Mouse (Mus musculus) right cerebral cortex, adult 18-20 months (tissue): ENCODE data around the gene Eps15.
"Not testable (repeated sequence)": the region's sequence is repeated elsewhere in the genome, so short reads cannot be mapped to it uniquely, and the experiment has no call there.

Experiments used
- DNase-seq: peaks from one replicate; pipeline ENCODE4 v3.0.0; 2022; ENCODE audit warnings: mixed read lengths

Eps15 gene

DNA sequence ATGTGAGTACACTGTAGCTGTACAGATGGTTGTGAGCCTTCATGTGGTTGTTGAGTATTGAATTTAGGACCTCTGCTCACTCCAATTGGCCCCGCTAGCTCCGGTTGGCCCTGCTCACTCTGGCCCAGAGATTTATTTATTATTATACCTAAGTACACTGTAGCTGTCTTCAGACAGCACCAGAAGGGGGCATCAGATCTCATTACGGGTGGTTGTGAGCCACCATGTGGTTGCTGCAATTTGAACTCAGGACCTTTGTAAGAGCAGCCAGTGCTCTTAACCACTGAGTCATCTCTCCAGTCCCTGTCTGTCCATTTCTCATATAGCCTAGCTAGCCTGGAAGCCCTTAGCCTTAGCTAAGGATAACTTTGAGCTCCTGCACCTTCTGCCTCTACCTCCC, 124.8 kb downstream of the Eps15 start:
- DNase-seq: not testable (repeated sequence)

DNA sequence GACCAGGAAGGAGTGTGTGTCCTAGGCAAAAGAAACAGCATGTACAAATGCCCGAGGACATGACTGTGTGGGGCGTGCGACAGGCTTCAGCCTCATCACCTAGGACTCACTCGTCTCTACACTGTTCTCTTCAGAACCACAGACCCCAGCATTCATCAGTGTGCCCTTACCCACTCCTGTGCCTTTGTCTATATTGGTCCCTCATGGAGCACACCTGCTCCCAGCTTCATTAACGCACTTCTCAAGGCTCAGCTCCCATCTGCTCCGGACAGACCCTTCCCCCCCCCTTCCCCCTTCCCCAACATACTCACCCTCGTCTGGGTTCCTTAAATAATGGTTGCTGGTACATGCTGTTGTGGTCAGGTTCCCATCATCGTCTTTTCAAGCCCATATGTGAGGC, 125.3 kb downstream of the Eps15 start:
- no peak for DNase-seq

DNA sequence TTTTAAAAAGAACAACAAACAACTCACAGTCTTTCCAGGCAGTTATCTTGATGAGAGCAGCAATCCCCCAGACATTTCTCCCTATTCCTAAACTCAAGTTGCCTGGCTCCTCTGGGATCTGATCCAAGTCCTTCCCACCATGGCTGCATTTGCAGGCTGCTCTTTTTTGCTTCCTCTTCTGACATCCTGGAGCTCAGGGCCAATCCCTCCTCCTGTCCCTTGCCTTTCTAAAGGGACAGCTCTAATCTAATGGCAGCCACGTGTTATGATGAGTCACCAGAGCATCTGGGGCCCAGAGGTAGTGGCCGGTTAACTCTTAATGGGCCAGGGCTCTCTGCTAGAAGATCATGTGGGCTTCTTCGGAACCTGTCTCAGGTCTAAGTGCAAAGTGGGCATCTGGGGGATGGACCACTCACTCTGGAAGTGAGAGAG, 126.0 kb downstream of the Eps15 start:
- DNase-seq: peak; percentile 68

DNA sequence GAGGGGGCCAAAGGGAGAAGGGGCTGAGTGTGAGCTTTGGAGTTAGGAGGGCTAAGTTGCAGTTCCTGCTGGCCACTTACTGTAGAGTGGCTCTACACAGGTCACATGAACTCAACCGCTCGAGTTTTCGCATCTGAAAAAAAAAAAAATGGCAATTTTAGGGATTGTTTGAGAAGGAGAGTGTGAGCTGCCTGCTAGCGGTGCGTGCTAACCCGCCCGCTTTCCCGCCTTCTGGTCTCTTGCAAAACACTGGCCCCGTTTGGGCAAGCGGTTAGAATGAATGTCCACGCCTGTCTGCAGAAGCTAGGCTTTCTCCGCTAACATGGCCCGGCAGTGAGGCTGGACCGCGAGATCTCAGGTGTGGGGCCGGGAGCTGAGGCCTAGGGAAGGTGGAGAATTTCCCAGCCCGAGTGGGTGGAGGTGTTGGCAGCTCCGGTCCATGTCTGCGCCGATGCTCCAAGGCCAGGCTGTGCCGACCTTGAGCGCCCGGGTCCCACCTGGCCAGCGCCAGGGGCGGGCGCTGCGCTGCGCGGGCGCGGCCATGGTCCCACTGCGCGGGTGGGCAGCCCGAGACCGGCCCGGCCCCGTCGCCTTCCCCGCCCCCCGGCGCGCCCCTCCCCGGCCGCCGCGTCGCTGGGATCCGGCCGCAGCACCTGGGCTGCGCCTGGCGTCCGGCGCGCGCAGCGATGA, 126.6 kb downstream of the Eps15 start, which contains the start of gene Ttc39a:
Gene Ttc39a (plus strand): TSS at position 138 of the 690 bp plus-strand sequence.
- peak; percentile 19 for DNase-seq

DNA sequence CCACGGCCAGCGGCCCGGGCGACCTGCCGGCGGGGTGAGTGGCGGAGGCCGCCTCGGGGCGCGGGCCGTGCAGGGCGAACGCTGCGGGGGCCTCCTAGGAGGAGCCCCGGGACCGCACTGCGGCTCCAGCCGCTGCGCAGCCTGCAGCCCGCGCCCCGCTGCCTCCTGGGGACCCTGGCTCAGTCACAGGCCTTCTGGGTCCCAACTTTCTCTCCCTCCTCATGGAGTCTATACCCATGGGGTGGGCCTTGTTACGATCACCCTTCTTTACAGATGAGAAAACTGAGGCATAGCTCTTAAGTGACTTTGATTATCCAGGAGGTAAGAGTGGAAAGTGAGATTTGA, 127.1 kb downstream of the Eps15 start:
- no peak for DNase-seq

DNA sequence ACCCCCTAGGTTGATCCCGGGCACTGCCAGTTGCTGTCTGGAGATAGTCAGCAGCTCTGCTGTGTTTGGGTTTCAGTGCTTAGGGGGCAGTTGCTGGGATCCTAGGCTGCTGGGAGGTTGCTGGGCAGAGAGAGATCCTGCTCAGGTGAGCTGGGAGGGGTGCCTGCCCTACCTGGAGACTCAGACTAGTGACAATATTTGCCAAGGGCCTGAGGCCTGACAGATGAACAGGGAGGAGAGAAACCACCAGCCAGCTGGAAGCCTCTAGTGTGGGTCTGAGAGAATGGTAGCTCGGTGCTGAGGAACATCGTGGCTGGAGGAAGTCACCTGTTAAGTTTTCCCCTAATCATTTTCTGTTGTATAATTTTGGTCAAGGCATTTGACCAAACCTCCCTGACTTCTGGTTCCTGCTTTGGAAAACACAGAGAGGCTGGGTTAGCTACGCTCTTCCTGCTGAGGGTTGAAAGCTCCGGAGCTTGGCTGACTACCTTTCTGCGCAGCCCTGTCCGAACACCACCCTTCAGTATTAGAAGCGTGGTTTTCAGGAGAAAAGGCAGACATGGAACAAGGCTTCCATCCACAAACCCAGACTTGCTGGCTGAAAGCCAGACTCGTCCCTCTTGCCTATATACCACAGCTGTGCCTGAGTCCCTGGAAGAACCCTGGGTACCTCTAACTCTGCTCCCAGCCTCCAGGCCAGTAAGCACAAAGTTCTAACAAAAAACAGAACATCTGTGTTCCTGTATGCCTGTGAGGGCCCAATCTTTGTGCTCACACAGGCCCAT, 127.8 kb downstream of the Eps15 start:
- no peak for DNase-seq

DNA sequence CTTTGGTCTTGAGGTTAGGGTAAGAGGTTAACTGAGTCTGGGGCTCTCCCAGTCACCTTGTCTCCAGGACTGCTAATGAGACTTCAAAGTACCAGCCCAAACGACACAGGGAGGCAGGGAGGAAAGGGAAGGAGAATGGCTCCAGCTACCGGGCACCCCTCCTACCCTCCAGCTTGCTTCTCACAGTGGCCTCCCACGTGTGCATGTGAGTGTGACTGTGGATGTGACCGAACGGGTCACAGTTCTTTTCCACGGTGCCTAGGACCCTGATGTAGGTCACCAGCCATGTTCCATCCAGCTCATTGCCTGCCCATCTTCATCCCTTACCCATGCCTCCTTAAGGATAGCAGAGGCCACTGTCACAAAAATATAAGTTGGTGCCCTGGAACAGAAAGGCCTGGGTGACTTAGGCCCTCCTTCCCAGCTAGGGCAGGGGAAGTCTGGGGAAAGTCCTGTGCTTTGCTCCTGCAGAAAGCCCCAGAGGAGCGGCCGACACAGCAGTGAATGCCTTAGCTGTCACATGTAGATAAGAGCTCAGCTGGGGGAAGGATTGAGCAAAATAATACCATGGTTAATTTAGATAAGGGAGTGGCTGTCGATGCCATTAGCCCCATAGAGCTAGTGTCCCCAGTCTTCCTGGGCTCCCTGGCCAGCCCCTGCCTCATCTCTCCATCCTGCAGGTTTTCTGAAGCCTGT, 130.8 kb downstream of the Eps15 start:
- DNase-seq: no peak

DNA sequence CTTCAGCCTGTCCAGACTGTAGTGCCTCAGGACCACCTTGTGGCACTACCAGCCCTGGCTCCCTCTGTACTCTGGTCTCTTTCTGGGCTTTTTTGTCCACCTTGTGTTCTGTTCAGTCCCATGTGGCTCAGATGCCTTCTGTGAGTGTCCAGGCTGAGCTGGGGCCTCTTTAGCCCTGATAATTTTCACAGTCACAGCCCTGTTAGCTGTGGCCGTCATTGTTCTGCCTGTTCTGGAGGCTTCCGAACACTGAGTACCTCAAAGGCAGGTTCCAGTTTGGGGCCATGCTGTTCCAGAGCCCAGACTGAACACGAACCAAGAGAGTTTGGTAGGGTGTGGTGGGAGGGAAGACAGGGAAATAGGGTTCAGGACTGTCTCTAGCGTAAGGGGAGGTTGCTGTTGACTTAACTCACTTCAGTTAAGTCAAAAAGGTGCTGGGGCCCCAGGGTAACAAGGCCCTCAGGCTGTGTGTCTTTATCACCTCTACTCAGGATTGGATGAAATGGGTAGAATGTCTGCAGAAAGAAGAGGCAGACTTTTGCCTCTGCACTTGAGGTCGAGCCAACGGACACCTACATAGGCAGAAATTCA, 131.4 kb downstream of the Eps15 start:
- DNase-seq: no peak

DNA sequence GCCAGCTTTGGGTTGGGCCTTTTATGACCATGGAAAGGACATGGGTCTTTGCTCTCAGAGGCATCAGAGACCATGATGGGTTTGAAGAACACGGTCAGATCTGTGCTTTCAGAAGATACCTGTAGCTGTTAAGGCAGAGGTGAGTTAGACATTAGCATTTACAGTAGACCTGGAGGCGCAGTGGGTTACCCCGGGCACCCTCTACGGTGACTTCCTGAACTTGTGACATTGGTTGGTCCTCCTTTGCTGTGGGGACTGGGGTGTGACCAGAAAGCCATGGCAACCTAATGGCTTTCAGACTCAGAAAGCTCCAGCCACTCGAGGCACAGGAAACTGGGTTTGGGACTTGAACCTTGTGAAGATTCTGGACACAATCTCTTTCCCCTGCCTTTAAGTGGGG, 132.2 kb downstream of the Eps15 start:
- DNase-seq: no peak

DNA sequence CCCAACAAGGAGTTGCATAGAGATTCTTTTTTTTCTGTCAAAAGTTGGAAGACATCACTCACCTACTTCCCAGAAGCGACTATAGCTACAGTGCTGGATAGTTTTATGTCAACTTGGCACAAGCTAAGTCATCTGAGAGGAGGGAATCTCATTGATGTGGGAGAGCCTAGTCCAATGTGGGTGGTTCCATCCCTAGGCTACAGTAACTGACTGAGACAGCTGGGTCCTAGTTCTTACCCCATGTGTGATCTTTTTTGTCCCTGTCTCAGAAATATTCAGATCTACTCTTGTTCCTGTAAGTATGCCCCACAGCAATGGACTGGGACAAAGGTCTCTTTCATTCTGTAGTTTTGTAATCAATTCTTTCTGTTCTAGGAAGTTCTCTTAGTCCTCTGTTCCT, 137.9 kb downstream of the Eps15 start:
- DNase-seq: no peak

DNA sequence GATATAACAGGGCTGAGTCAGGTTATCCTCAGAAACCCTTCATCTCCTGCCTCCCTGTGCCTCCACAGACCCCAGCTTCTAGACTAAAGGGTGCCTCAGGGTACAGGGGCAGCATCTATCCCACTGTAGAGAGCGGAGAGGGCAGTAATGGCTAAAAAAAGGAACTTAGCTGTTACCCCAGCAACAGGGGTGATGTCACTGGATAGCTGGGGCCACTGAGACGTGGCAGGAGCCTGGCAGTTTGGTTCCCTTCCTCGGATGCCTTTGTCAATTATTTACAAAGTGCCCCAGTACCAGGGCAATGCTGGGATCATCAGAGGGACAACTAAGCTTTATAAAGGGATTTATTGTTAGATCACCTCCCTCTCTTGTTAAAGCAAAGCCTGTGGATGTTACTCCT, 138.9 kb downstream of the Eps15 start:
- DNase-seq: no peak

DNA sequence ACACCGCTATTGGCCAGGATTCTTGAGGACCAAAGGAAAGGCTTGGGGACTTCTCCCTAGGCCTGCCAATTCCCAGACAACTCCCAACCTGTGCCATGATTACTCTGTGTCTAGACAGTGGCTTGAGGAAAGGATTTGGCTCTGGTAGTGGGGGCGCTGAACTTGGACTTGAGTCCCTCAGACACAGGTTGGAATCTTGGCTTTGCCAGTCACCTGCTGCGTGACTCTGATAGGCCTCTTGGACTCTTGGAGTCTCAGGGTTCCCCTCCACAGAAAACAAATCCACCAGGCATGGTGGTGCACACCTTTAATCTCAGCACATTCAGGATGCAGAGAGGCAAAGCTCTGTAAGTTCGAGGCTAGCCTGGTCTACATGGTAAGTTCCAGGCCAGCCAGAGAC, 139.5 kb downstream of the Eps15 start:
- DNase-seq: no peak

DNA sequence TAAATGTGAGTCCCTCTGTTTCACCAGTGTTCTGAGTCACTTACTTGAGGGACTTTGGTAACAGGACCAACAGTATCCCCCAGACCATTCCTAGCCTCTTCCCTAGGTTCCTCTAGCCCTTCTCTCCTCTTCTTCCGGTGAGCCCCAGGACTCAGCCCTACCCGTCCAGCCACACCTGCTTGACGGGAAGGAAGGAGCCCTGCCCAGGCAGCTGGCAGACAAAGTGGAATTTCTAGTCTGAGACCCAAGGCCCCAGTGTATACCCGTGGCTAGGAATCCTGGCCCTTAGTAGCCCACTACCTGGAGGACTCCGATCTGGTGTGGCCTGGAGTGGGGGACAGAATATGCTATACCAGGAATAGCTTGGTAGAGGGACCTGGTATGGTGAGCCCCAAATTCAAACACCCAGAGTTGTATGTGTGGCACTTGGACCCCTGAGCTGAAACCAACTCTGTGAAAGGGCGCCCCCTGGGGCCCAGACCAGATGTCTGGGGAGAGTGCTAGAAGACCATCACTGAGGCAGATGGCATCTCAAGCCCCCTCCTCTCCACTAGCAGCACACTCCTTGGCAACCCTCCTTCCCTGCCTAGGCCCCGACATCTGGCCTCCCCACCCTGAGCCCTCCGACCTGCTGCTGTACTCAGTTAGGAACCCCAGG, 140.2 kb downstream of the Eps15 start:
- no peak for DNase-seq

DNA sequence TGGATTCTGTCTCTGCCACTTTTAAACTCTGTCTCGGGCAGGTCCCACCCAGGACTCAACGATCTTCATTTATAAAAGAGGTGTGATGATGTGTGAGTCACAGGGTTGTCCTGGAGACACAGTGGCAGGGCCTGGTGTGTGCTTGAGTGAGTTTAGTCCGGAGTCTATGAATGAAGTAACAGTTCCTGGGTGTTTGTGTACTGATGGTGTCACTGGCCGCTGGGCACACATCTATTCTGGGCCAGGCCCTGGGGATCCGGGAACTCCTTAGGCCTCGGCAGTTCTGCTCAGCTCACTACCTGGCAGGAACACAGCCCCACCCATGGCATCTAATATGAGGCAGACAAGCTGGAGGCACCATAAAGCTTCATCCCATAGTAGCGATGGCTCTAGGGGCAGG, 141.5 kb downstream of the Eps15 start:
- no peak for DNase-seq

DNA sequence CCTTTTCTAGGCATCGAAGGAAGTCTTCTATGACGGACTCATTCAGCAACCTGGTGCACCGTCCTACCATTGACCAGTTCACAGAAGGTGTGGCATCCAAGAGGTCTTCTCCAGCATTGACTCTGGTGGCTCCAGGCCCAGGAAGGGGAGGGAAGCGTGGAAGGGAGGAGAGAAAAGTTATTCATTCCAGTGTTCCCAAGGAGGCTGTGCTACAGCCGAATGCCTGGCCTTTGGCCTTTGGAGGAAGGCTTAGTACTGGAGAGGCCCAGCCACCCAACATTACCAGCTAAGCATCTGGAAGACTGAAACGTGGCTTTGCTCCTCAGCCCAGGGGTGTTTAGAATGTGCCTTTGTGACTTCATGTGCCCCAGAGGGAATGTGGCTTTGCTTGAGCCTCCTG, 142.4 kb downstream of the Eps15 start:
- DNase-seq: no peak

DNA sequence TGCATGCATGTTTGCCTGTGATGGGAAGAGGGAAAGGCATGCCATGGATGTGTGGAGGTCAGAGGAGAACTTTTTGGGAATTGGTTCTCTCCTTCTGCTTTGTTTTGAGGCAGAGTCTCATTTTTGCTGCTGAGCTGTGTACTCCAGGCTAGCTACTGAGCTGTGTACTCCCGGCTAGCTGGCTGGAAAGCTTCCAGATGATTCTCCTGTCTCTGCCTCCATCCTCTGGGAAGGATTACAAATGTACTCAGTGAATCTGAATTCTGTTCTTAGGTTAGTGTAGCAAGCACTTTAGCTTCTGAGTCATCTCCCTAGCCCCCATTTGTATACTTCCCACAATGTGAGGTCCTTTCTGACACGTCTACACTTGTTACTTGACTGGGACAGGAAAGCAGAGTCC, 143.4 kb downstream of the Eps15 start:
- DNase-seq: no peak

DNA sequence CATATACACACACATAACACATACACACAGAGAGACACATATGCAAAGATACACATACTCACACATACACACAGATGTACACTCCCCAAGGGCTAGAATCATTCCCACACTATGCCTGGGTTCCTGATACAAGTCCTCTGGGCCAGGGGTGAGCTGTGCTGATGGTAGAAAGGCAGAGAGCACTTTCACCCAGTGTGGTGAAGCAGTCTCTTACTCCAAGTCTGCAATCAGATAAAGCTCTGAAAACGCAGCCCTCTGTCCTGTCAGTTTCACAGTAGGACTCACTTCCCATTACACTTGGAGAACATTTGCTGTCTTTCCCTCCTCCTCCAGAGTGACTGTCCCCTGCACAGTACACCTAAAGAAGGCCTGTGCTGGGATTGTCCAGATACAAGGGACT, 147.0 kb downstream of the Eps15 start:
- no peak for DNase-seq

DNA sequence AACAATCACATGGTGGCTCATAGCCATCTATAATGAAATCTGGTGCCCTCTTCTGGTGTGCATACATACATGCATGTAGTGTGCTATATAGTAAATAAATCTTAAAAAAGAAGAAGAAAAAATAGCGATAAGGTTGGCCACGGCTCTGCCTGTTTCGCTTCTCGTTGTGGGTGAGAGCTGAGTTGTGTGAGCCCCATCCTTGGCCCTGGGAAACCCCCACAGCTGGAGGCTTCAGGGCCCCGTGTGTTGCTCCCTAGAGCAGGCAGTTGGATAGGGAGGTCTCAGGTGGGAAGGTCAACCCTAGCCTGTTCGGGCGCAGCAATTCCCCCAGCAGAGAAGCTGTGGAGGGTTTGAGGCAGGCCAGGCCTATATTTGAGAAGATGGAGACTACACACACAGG, 150.2 kb downstream of the Eps15 start:
- no peak for DNase-seq

DNA sequence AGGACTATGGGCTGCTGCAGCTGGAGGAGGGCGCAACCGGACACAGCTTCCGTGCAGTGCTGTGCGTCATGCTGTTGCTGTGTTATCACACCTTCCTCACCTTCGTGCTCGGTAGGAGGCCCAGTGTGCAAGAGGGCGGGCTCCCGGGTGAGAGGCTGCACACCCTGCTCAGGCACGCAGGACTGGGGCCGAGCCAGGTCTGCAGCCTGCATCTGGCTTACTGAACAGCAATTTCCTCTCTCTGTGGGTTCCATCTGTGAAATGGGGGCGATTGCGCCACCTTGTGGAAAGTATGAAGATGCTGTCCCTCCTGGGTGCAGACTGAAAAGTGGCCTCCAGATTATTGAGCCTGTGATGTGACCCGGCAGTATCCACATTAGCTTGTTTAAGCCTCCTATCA, 150.8 kb downstream of the Eps15 start:
- DNase-seq: peak; percentile 61

DNA sequence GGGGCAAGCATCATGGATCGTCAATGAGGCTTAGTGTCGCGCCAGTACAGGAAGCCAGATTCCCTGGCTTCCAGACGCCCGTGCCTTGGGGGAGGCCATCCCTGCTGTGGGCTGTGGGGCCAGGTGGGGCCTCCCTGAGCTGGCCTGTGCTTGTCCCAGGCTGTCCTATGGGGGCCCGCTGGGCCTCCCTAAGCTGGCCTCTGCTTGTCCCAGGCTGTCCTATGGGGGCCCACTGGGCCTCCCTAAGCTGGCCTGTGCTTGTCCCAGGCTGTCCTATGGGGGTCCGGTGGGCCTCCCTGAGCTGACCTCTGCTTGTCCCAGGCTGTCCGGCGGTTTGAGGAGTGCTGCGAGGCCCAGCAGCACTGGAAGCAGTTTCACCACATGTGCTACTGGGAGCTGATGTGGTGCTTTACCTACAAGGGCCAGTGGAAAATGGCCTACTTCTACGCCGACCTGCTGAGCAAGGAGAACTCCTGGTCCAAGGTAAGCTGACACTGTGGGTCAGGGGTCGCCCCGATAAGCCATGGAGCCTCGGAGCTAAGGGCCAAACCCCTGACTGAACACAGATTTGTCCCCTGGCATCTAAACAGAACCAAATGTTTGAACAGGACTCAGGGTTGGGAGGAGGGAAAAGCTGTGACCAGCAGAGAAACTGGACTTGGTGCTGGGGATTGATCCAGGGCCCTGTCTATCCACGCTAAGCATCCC, 152.8 kb downstream of the Eps15 start:
- DNase-seq: no peak

DNA sequence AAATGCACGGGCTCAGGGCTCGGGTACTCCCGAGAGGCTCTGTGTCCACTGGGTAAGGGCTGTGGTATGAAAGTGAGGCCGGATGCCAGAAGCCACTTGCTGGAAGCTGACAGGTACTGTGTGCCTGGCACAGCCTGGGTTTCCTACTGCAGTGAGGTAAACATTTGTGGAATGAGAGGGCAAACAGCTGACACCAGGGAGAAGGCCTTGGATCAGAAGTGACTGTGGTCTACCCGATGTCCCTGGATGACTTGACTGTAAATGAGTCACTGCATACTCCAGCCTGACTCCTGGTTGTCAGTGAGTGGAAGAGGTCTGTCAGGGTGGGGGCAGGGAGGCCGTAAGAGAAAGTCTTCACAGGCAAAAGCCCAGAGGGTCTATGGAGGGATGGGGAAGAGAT, 153.6 kb downstream of the Eps15 start:
- DNase-seq: no peak

DNA sequence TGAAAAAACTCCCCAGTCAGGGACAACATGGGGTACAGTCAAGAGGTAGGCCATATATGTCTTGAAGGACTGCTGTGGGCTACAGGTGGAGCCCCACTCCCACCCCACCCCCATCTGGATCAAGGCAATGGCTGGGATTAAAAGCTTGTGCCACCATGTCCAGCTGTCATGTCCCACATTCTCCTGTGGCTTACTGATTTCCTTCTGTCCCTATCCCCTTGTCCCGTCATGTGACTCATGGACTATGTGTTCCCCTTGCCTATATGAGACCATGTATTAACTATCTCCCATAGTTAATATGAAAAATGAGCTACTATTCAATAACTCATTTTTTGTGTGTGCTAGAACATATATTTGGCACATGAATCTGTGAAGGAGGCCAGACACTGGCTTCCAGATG, 154.2 kb downstream of the Eps15 start:
- no peak for DNase-seq
